Mouse (Mus musculus): ENCODE data around the gene 2310034G01Rik. TPM values are rescaled to one million over a fixed set of nuclear protein-coding genes. Genes with fewer than 3 reads are reported as not detected.

Gene 2310034G01Rik
- polyA plus RNA-seq, 1 experiment from 2014 or later, result 2.4 TPM

- DNase-seq (ENCODE audit: low spot score) (peak; percentile 89), ATAC-seq (ENCODE audit: insufficient read depth, low FRiP score, low TSS enrichment) (peak; percentile 84)
- WGBS, result under 1% methylated on average over 39 of the region's 39 CpGs
- Histone ChIP-seq H3K9ac (ENCODE audit: low read length) (peak within 1 kb of the TSS; percentile 44; the same call in 1 of the 2 replicates), H3K36me3 (ENCODE audit: control insufficient read depth, insufficient read depth, low read length) (no peaks in the 10 kb centered on the region), H3K27me3 (ENCODE audit: control insufficient read depth, insufficient read depth, low read length) (peaks cover 14% of the 10 kb centered on the region), H3K4me3 (ENCODE audit: low read depth, low read length) (peak within 1 kb of the TSS; percentile 54), H3K4me2 (ENCODE audit: low read depth) (peak within 1 kb of the TSS; percentile 93), H3K4me1 (ENCODE audit: control insufficient read depth, insufficient read depth, low read length) (peaks cover 14% of the 10 kb centered on the region), H3K27ac (ENCODE audit: low read depth, low read length) (peak within 1 kb of the TSS; percentile 49; the same call in 1 of the 2 replicates), H3K9me3 (ENCODE audit: control insufficient read depth, low read length) (no peaks in the 10 kb centered on the region)
Observed at GRCm38 (mm10) chr19:46304216-46304841, 45.8 kb downstream of the 2310034G01Rik start, which contains the start of gene Nfkb2. TSS of gene Nfkb2 (plus strand) at chr19:46304320.

GRCm38 (mm10) chr19:46303251-46304215, 46.6 kb downstream of the 2310034G01Rik start:
- WGBS, result 52% methylated on average over 18 of the region's 18 CpGs
- no peak overlapping the region for H3K9ac ChIP-seq (ENCODE audit: low read length)
- no peaks in the 10 kb centered on the region for H3K9me3 ChIP-seq (ENCODE audit: control insufficient read depth, low read length)
- H3K4me3 ChIP-seq (ENCODE audit: low read depth, low read length), result peak overlapping the region; percentile 54
- peaks cover 11% of the 10 kb centered on the region for H3K27me3 ChIP-seq (ENCODE audit: control insufficient read depth, insufficient read depth, low read length)
- H3K36me3 ChIP-seq (ENCODE audit: control insufficient read depth, insufficient read depth, low read length), result no peaks in the 10 kb centered on the region
- no peak overlapping the region for H3K27ac ChIP-seq (ENCODE audit: low read depth, low read length)
- peak overlapping the region; percentile 93 for H3K4me2 ChIP-seq (ENCODE audit: low read depth)
- peaks cover 11% of the 10 kb centered on the region for H3K4me1 ChIP-seq (ENCODE audit: control insufficient read depth, insufficient read depth, low read length)
- DNase-seq (ENCODE audit: low spot score) (peak; percentile 6), ATAC-seq (ENCODE audit: insufficient read depth, low FRiP score, low TSS enrichment) (no peak)

- H3K9me3 ChIP-seq (ENCODE audit: control insufficient read depth, low read length), result no peaks in the 10 kb centered on the region
- no peak overlapping the region for H3K27ac ChIP-seq (ENCODE audit: low read depth, low read length)
- H3K36me3 ChIP-seq (ENCODE audit: control insufficient read depth, insufficient read depth, low read length), result no peaks in the 10 kb centered on the region
- H3K9ac ChIP-seq (ENCODE audit: low read length), result no peak overlapping the region
- no peak overlapping the region for H3K4me2 ChIP-seq (ENCODE audit: low read depth)
- 90% methylated on average over 4 of the region's 4 CpGs for WGBS
- ATAC-seq (ENCODE audit: insufficient read depth, low FRiP score, low TSS enrichment) (no peak), DNase-seq (ENCODE audit: low spot score) (no peak)
- peaks cover 10% of the 10 kb centered on the region for H3K4me1 ChIP-seq (ENCODE audit: control insufficient read depth, insufficient read depth, low read length)
- H3K27me3 ChIP-seq (ENCODE audit: control insufficient read depth, insufficient read depth, low read length), result peaks cover 3% of the 10 kb centered on the region; the same call in 1 of the 2 replicates
- H3K4me3 ChIP-seq (ENCODE audit: low read depth, low read length), result no peak overlapping the region
Observed at GRCm38 (mm10) chr19:46302551-46302950, 47.6 kb downstream of the 2310034G01Rik start.

GRCm38 (mm10) chr19:46300294-46301045, 49.6 kb downstream of the 2310034G01Rik start:
- ATAC-seq (ENCODE audit: insufficient read depth, low FRiP score, low TSS enrichment) (no peak), DNase-seq (ENCODE audit: low spot score) (no peak)
- H3K4me2 ChIP-seq (ENCODE audit: low read depth), result no peak overlapping the region
- no peaks in the 10 kb centered on the region for H3K36me3 ChIP-seq (ENCODE audit: control insufficient read depth, insufficient read depth, low read length)
- H3K27ac ChIP-seq (ENCODE audit: low read depth, low read length), result no peak overlapping the region
- H3K9ac ChIP-seq (ENCODE audit: low read length), result no peak overlapping the region
- no peaks in the 10 kb centered on the region for H3K9me3 ChIP-seq (ENCODE audit: control insufficient read depth, low read length)
- H3K4me3 ChIP-seq (ENCODE audit: low read depth, low read length), result no peak overlapping the region
- H3K27me3 ChIP-seq (ENCODE audit: control insufficient read depth, insufficient read depth, low read length), result no peaks in the 10 kb centered on the region
- H3K4me1 ChIP-seq (ENCODE audit: control insufficient read depth, insufficient read depth, low read length), result peaks cover 10% of the 10 kb centered on the region
- 43% methylated on average over 8 of the region's 8 CpGs for WGBS

MicroRNAs encoded within 50 kb of the gene (microRNA counts, 519-probe panel; counts per million panel counts)
- 171 counts per million, percentile 57 among the panel's probes with 10 or more counts for microRNA mmu-miR-146b

Small RNA genes lying within 50 kb of the gene (microRNA-seq; reads per million reads assigned to microRNA genes)
- not detected for gene Mir146b

Other genes with a start within 250 kb of the 2310034G01Rik start
- 0.20 TPM in 2 replicates for gene Elovl3, start 218.4 kb downstream of the 2310034G01Rik start, polyA plus RNA-seq (2014; fragmentation: Nextera tagmentation; extraction: Ambion mirVana)
- gene Pitx3, start 202.0 kb downstream of the 2310034G01Rik start, polyA plus RNA-seq (2014; fragmentation: Nextera tagmentation; extraction: Ambion mirVana), result 2.2 and 4.5 TPM in 2 replicates
- gene Gbf1, start 197.8 kb downstream of the 2310034G01Rik start, polyA plus RNA-seq (2014; fragmentation: Nextera tagmentation; extraction: Ambion mirVana), result 43.3 and 52.0 TPM in 2 replicates
- gene Nfkb2, start 46.0 kb downstream of the 2310034G01Rik start, polyA plus RNA-seq (2014; fragmentation: Nextera tagmentation; extraction: Ambion mirVana), result 4.1 and 4.3 TPM in 2 replicates
- gene Psd, start 23.1 kb downstream of the 2310034G01Rik start, polyA plus RNA-seq (2014; fragmentation: Nextera tagmentation; extraction: Ambion mirVana), result 10.9 and 12.7 TPM in 2 replicates
- 22.0 and 24.5 TPM in 2 replicates for gene Fbxl15, start 22.1 kb downstream of the 2310034G01Rik start, polyA plus RNA-seq (2014; fragmentation: Nextera tagmentation; extraction: Ambion mirVana)
- 263 and 274 TPM in 2 replicates for gene Cuedc2, start 11.6 kb downstream of the 2310034G01Rik start, polyA plus RNA-seq (2014; fragmentation: Nextera tagmentation; extraction: Ambion mirVana)
- 6.8 and 7.3 TPM in 2 replicates for gene Mfsd13a, start 9.2 kb downstream of the 2310034G01Rik start, polyA plus RNA-seq (2014; fragmentation: Nextera tagmentation; extraction: Ambion mirVana)
- gene Actr1a, start 45.4 kb upstream of the 2310034G01Rik start, polyA plus RNA-seq (2014; fragmentation: Nextera tagmentation; extraction: Ambion mirVana), result 238 and 262 TPM in 2 replicates
- gene Sufu, start 46.6 kb upstream of the 2310034G01Rik start, polyA plus RNA-seq (2014; fragmentation: Nextera tagmentation; extraction: Ambion mirVana), result 44.1 and 45.0 TPM in 2 replicates
- gene Trim8, start 151.4 kb upstream of the 2310034G01Rik start, polyA plus RNA-seq (2014; fragmentation: Nextera tagmentation; extraction: Ambion mirVana), result 26.6 and 28.7 TPM in 2 replicates
- gene Arl3, start 222.9 kb upstream of the 2310034G01Rik start, polyA plus RNA-seq (2014; fragmentation: Nextera tagmentation; extraction: Ambion mirVana), result 123 and 131 TPM in 2 replicates
- 12.7 and 14.1 TPM in 2 replicates for gene Sfxn2, start 223.1 kb upstream of the 2310034G01Rik start, polyA plus RNA-seq (2014; fragmentation: Nextera tagmentation; extraction: Ambion mirVana)
- gene Wbp1l, start 248.8 kb upstream of the 2310034G01Rik start, polyA plus RNA-seq (2014; fragmentation: Nextera tagmentation; extraction: Ambion mirVana), result 41.6 and 48.8 TPM in 2 replicates